Mouse (Mus musculus) midbrain, embryonic 14.5 days (tissue): ENCODE data around the gene Akr1a1. TPM values are rescaled to one million over a fixed set of nuclear protein-coding genes. Genes with fewer than 3 reads are reported as not detected.
"Not testable (repeated sequence)": the region's sequence is repeated elsewhere in the genome, so short reads cannot be mapped to it uniquely, and the experiment has no call there.

Source experiments
- ATAC-seq: fragments of 200-750 bp; cut with Nextera tagmentation; 2 replicates; pipeline ENCODE4 v1.8.0; 2017; ENCODE audit warnings: moderate number of reproducible peaks, moderate library complexity; ENCODE audit not compliant: low FRiP score, low TSS enrichment
- DNase-seq: peaks from one replicate; pipeline ENCODE4 v3.0.0-alpha.2; 2015
- H3K27ac ChIP-seq: fragments of 300-500 bp; sonication (generic); replicated peaks from 2 replicates; pipeline ENCODE4 v1.5.1; 2014; ENCODE audit warnings: mild to moderate bottlenecking, low read depth, low read length, moderate library complexity
- H3K27me3 ChIP-seq: fragments of 300-500 bp; sonication (generic); 2 replicates; pipeline ENCODE4 v1.6.1; 2014; ENCODE audit warnings: low read length, control low read depth, mixed read lengths; ENCODE audit not compliant: control insufficient read depth, insufficient read depth
- H3K36me3 ChIP-seq: fragments of 300-500 bp; sonication (generic); 2 replicates; pipeline ENCODE4 v1.6.1; 2014; ENCODE audit warnings: low read length, control low read depth; ENCODE audit not compliant: control insufficient read depth, insufficient read depth
- H3K4me1 ChIP-seq: fragments of 300-500 bp; sonication (generic); 2 replicates; pipeline ENCODE4 v1.6.1; 2014; ENCODE audit warnings: mild to moderate bottlenecking, antibody characterized with exemption, low read length, control low read depth; ENCODE audit not compliant: control insufficient read depth, insufficient read depth
- H3K4me2 ChIP-seq: fragments of 300-500 bp; sonication (generic); 2 replicates; pipeline ENCODE4 v1.6.1; 2014; ENCODE audit warnings: mild to moderate bottlenecking, low read length, moderate library complexity
- H3K4me3 ChIP-seq: fragments of 300-500 bp; sonication (generic); replicated peaks from 2 replicates; pipeline ENCODE4 v1.5.1; 2014; ENCODE audit warnings: low read depth, low read length
- H3K9ac ChIP-seq: fragments of 300-500 bp; sonication (generic); replicated peaks from 2 replicates; pipeline ENCODE4 v1.6.1; 2014; ENCODE audit warnings: mild to moderate bottlenecking, low read length, moderate library complexity
- H3K9me3 ChIP-seq: fragments of 300-500 bp; sonication (generic); 2 replicates; pipeline ENCODE4 v1.6.1; 2016; ENCODE audit warnings: low read length, control low read depth, mixed read lengths; ENCODE audit not compliant: control insufficient read depth
- WGBS: fragments of 180-500 bp; shearing (Covaris S2); extraction: QIAGEN DNeasy Blood & Tissue Kit; methylation state at CpG from one replicate; pipeline ENCODE4 v1.1.7; 2014; 5-methylcytosine and 5-hydroxymethylcytosine counted together
- polyA plus RNA-seq: library from polyadenylated mRNA; unstranded; fragments of >200 nt; fragmentation: Nextera tagmentation; extraction: Ambion mirVana; gene quantifications from 2 replicates; pipeline ENCODE4 v1.2.1, GENCODE M21; 2014

Gene Akr1a1
- polyA plus RNA-seq, 1 experiment from 2014 or later: 660 TPM

DNA sequence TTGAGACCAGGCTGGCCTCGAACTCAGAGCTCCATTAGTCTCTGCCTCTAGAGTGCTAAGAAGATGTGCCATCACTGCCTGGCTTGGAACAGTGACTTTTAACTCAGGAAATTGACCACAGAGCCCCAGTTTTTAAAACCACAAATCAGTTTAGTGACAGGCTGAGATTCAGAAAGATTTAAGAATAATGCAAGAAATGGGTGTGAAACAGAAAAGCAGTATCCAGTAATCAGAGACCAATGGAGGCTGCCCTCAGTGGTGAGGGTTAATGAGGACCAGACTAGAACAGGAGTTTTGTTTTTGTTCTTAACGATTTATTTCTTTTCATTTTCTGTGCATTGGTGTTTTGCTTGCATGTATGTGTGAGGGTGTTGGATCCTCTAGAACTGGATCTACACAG, 33.2 kb upstream of the Akr1a1 start:
- Histone ChIP-seq H3K4me2 (peak overlapping the region; percentile 73), H3K36me3 (no peaks in the 10 kb centered on the region), H3K9me3 (no peaks in the 10 kb centered on the region), H3K27ac (peak overlapping the region; percentile 74; the same call in 1 of the 2 replicates), H3K4me3 (peak overlapping the region; percentile 60; the same call in 1 of the 2 replicates), H3K9ac (peak overlapping the region; percentile 56; the same call in 1 of the 2 replicates), H3K4me1 (peaks cover 18% of the 10 kb centered on the region), H3K27me3 (no peaks in the 10 kb centered on the region)
- 80% methylated on average over 2 of the region's 2 CpGs for WGBS
- DNase-seq: no peak
- ATAC-seq: no peak

DNA sequence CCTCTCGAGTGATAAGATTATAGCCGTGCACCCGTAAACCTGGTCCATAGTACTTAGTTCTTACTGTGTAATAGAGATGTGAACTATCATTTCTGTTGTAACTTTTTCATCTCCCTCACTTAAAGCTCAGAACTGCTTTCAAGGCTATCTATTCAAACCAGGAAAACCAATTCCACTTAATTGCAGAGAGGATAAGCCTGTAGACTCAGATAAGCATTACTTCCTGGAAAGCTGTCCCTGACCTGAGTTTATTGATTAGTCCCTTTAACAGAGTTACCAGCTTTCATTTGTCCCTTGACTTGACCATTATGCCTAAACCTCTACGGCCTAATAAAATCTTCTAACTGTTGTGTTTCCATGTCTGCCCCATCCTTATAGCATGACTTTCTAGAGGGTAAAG, 32.5 kb upstream of the Akr1a1 start:
- Histone ChIP-seq H3K27me3 (no peaks in the 10 kb centered on the region), H3K4me2 (no peak overlapping the region), H3K9me3 (no peaks in the 10 kb centered on the region), H3K4me1 (peaks cover 18% of the 10 kb centered on the region), H3K36me3 (no peaks in the 10 kb centered on the region), H3K4me3 (no peak overlapping the region), H3K27ac (no peak overlapping the region), H3K9ac (no peak overlapping the region)
- ATAC-seq (no peak), DNase-seq (no peak)
- 93% methylated on average over 4 of the region's 4 CpGs for WGBS

DNA sequence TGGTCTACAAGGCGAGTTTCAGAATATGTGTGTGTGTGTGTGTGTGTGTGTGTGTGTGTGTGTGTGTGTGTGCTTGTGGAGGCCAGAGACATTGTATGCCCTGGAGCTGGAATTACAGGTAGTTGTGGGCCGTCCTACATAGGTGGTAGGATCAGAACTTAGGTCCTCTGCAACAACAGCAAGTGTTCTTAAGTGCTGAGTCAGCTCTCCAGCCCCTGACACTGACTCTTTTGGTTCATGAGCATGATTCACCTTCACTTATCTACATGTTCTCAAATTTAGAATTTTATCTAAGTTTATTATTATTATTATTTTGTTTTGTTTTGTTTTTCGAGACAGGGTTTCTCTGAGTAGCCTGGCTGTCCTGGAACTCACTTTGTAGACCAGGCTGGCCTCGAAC, 29.0 kb upstream of the Akr1a1 start:
- not testable (repeated sequence) for ATAC-seq, H3K4me3 ChIP-seq, H3K4me2 ChIP-seq, DNase-seq, H3K9me3 ChIP-seq, H3K4me1 ChIP-seq, H3K36me3 ChIP-seq, H3K27ac ChIP-seq, H3K27me3 ChIP-seq, H3K9ac ChIP-seq
- WGBS: 95% methylated on average over 4 of the region's 4 CpGs

DNA sequence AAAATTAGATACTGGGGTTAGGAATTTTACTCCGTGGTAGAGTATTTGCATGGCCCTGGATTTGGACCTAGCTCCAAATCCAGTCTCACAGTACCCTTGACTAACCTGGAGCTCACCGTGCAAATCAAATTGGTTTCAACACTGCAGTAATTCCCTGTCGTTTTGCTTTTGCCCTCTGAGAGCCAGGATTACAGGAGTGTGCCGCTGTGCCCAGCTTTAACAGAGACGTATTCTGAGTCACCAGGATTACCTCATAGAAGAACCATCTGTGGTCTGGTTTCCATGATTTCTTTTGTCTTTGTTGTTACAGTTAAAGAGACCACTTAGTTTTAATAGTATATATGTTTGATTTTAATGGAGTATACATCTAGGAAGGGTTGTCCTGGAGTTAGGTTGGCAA, 27.7 kb upstream of the Akr1a1 start:
- H3K9ac ChIP-seq: no peak overlapping the region
- no peaks in the 10 kb centered on the region for H3K4me1 ChIP-seq
- no peak for DNase-seq
- no peaks in the 10 kb centered on the region for H3K27me3 ChIP-seq
- H3K9me3 ChIP-seq: no peaks in the 10 kb centered on the region
- WGBS: 55% methylated on average over 5 of the region's 5 CpGs
- ATAC-seq: no peak
- no peak overlapping the region for H3K4me2 ChIP-seq
- H3K36me3 ChIP-seq: no peaks in the 10 kb centered on the region
- no peak overlapping the region for H3K4me3 ChIP-seq
- H3K27ac ChIP-seq: no peak overlapping the region

DNA sequence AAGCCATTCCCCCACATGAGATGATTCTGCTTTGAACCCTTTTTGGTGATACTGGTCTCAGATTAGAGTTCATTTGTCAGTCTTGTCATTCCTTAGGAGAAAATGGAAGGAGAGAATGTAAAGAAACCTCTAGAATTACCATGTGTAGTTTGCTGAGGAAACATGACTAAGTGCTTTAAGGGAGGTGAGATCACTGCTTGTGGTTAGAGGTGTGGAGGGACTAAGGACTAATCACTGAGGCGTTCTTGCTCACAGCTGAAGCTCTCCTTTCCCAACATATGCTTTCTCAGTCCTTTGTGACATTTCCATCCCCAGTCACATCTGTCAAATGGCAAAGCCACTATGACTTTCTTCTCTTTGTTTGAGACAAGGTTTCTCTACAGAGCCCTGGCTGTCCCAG, 26.3 kb upstream of the Akr1a1 start:
- no peak overlapping the region for H3K9ac ChIP-seq
- WGBS: 74% methylated on average over 1 of the region's 1 CpGs
- no peaks in the 10 kb centered on the region for H3K36me3 ChIP-seq
- DNase-seq (no peak), ATAC-seq (no peak)
- H3K4me2 ChIP-seq: no peak overlapping the region
- H3K27me3 ChIP-seq: no peaks in the 10 kb centered on the region
- no peaks in the 10 kb centered on the region for H3K4me1 ChIP-seq
- H3K27ac ChIP-seq: no peak overlapping the region
- no peaks in the 10 kb centered on the region for H3K9me3 ChIP-seq
- no peak overlapping the region for H3K4me3 ChIP-seq

DNA sequence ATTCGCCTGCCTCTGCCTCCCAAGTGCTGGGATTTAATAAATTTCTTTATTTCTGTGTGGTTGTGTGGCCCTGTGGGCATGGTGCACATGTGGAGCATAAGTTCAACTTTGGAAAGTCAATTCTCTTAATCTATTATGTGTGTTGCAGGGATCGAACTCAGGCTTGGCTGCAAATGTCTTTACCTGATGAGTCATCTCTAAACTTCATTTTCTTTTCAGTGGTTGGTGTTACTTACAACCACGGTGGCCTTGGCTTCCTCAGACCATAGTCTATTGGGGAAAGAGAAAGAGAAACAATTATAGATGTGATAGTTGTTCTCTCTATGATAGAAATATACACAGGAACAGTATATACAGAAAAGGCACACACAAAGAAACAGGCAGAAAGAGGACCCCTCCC, 24.5 kb upstream of the Akr1a1 start:
- Histone ChIP-seq H3K27me3 (no peaks in the 10 kb centered on the region), H3K36me3 (no peaks in the 10 kb centered on the region), H3K4me3 (no peak overlapping the region), H3K4me1 (no peaks in the 10 kb centered on the region), H3K9me3 (no peaks in the 10 kb centered on the region), H3K4me2 (no peak overlapping the region), H3K27ac (no peak overlapping the region), H3K9ac (no peak overlapping the region)
- 82% methylated on average over 3 of the region's 3 CpGs for WGBS
- no peak for DNase-seq
- no peak for ATAC-seq

DNA sequence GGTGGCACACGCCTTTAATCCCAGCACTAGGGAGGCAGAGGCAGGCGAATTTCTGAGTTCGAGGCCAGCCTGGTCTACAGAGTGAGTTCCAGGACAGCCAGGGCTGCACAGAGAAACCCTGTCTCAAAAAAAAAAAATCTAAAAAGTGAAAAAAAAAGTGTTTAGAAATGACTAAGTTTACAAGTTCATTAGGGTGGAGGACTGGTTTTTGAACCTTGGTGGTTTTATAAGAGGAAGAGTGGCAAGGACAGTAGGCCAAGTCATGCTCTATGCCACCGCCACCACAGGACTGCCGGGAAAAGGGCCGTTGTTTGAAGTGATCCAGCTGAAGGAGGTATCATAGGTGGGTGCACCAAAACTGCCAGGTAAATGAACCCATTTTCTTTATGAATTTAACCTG, 23.3 kb upstream of the Akr1a1 start:
- H3K36me3 ChIP-seq, H3K9me3 ChIP-seq, H3K4me2 ChIP-seq, H3K27me3 ChIP-seq, H3K4me1 ChIP-seq, ATAC-seq, H3K27ac ChIP-seq, H3K4me3 ChIP-seq, H3K9ac ChIP-seq, DNase-seq: not testable (repeated sequence)
- WGBS: 93% methylated on average over 6 of the region's 6 CpGs

DNA sequence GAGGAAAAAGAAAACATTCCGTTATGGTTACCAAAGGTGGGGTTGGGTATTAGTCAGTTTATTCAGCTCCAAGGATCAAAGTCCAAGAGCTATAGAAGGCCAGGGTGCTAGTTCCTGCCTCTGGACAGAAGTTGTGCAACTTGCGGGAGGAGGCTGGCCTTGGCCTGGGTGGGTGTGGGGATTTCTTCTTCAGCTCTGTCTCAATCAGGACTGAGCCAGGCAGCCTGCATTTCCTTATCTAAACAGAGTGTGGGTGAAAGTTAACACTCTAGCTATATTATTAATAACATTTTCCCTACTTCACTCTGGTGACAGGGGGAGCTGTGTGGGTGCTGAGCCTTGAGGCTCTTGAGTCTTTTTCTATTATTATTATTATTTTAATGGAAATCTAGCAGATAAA, 21.3 kb upstream of the Akr1a1 start:
- DNase-seq: no peak
- no peak overlapping the region for H3K4me3 ChIP-seq
- ATAC-seq: no peak
- no peak overlapping the region for H3K4me2 ChIP-seq
- H3K9me3 ChIP-seq: no peaks in the 10 kb centered on the region
- no peak overlapping the region for H3K9ac ChIP-seq
- no peaks in the 10 kb centered on the region for H3K4me1 ChIP-seq
- WGBS: 77% methylated on average over 2 of the region's 2 CpGs
- H3K27ac ChIP-seq: no peak overlapping the region
- no peaks in the 10 kb centered on the region for H3K27me3 ChIP-seq
- no peaks in the 10 kb centered on the region for H3K36me3 ChIP-seq

DNA sequence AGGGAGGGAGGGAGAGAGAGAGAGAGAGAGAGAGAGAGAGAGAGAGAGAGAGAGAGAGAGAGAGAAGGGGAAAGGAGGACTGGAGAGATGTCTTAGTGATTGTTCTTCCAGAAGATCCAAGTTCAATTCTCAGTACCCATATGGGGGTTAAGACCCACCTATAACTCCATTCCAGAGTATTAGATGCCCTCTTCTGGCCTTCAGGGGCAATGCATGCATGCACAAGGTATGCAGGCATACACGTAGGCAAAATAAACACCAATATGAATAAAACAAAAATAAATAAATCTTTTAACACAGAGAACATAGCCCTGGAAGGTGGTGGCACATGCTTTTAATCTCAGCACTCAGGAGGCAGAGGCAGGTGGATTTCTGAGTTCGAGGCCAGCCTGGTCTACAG, 17.8 kb upstream of the Akr1a1 start:
- ATAC-seq (no peak), DNase-seq (no peak)
- Histone ChIP-seq H3K4me2 (no peak overlapping the region), H3K27ac (no peak overlapping the region), H3K4me3 (no peak overlapping the region), H3K9ac (no peak overlapping the region), H3K27me3 (no peaks in the 10 kb centered on the region), H3K4me1 (no peaks in the 10 kb centered on the region), H3K36me3 (no peaks in the 10 kb centered on the region), H3K9me3 (no peaks in the 10 kb centered on the region)
- WGBS: 61% methylated on average over 2 of the region's 2 CpGs
